Mouse (Mus musculus): ENCODE results near the gene Grid1. TPM values are rescaled to one million over a fixed set of nuclear protein-coding genes. Genes with fewer than 3 reads are reported as not detected.

The Grid1 gene
- total and polyA plus RNA-seq, 2 experiments from 2014 or later: 10.5 to 39.4 TPM

DNA sequence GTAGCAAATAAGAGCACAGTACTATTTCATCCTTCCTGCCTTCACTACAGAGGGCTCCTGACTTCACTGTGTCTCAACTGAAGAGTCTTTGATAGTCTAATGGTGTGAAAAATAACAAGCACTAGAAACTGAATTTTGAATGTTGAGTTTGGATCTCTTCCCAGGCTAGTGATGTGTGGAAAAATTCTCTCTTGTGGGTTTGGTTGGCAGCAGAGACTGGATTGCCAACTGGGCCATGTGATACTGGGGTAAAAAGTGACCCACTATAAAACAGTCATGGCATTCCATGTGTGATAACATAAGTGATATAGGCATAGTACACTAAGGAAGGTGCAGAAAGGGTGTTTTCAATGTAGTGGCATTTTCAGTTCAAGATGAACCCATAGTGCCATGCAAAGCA, 699.5 kb downstream of the Grid1 start:
- no peak for ATAC-seq (ENCODE audit: low FRiP score)

DNA sequence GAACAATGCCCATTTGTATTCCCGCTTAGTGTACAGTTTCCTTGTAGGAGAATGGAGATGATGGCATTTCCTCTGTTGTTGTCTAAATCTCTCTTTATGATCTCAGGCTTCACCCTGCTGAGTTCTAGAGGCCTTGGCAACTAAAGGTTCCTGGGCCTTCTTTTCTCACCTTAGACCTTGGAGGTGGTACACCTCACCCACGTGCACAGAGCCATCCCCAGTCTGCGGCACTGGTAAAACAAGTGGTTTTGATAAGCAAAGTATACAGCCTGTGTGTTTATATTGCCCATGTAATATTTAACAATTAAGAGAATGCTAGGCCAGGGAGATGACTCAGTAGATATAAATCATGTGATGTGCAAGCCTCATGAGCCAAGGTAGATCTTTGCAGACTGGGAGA, 718.9 kb downstream of the Grid1 start:
- H3K4me1 ChIP-seq (ENCODE audit: insufficient read depth, low read length): no peaks in the 10 kb centered on the region
- no peaks in the 10 kb centered on the region for H3K36me3 ChIP-seq (ENCODE audit: insufficient read depth, low read length)
- DNase-seq (ENCODE audit: low spot score) (no peak), ATAC-seq (ENCODE audit: low FRiP score) (no peak)
- H3K4me3 ChIP-seq (ENCODE audit: low read depth, low read length): no peak overlapping the region
- no peak overlapping the region for H3K9ac ChIP-seq (replicated peaks; ENCODE audit: low read length, poor library complexity, severe bottlenecking)
- no peak overlapping the region for H3K27ac ChIP-seq (ENCODE audit: low read depth, low read length)
- H3K9me3 ChIP-seq (ENCODE audit: low read length): no peaks in the 10 kb centered on the region
- no peak overlapping the region for H3K4me2 ChIP-seq (ENCODE audit: low read depth, low read length, poor library complexity, severe bottlenecking)
- TF ChIP-seq CTCF (IDR thresholded peaks at IDR 0.05): no peak
- 76% methylated on average over 3 of the region's 3 CpGs for WGBS
- H3K27me3 ChIP-seq (ENCODE audit: insufficient read depth, low read length): no peaks in the 10 kb centered on the region

More for the DNA sequence above, 699.5 kb downstream of the Grid1 start:
- Histone ChIP-seq H3K27me3 (ENCODE audit: insufficient read depth, low read length) (no peaks in the 10 kb centered on the region), H3K4me3 (ENCODE audit: low read depth, low read length) (no peak overlapping the region), H3K9ac (replicated peaks; ENCODE audit: low read length, poor library complexity, severe bottlenecking) (no peak overlapping the region), H3K4me2 (ENCODE audit: low read depth, low read length, poor library complexity, severe bottlenecking) (no peak overlapping the region), H3K4me1 (ENCODE audit: insufficient read depth, low read length) (no peaks in the 10 kb centered on the region), H3K9me3 (ENCODE audit: low read length) (no peaks in the 10 kb centered on the region), H3K36me3 (ENCODE audit: insufficient read depth, low read length) (no peaks in the 10 kb centered on the region; the same call in 1 of the 2 replicates), H3K27ac (ENCODE audit: low read depth, low read length) (no peak overlapping the region)
- no peak for TF ChIP-seq CTCF (IDR thresholded peaks at IDR 0.05)
- DNase-seq (ENCODE audit: low spot score): no peak

DNA sequence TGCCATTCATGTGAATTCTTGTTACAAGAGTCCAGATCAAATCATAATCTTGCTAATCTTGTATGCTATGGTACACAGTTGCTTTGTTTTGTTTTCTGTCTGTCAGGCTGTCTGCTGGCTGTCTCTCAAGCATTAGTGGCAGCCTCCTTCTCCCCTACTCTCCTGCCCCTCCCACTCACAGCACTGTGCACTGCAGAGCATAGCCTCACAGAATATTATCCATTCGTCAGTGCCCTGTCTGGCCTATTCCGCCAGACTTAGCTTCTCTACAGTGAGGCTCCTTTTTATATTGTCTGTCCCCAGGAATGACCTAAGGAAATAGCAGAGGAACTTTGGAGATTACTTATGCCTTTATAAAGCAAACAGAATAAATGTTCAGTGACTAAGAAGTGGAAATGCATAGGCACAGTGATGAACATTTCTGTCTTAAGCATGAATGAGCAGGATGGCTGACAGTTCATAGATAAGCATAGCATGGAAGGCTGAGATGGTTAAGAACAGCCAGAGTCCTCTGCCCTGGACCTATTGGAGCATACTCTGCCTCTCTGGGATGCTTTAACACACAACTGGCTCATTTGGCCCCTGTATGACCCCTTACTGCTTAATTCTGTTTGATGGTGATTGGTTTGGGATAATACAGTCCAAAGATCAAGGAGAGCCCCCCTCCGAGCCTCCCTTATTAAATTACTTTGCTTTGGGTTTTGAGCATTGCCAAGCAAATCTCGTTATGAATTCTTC, 721.5 kb downstream of the Grid1 start:
- H3K9ac ChIP-seq (replicated peaks; ENCODE audit: low read length, poor library complexity, severe bottlenecking): no peak overlapping the region
- 33% methylated on average over 4 of the region's 4 CpGs for WGBS
- no peak overlapping the region for H3K4me3 ChIP-seq (ENCODE audit: low read depth, low read length)
- H3K36me3 ChIP-seq (ENCODE audit: insufficient read depth, low read length): no peaks in the 10 kb centered on the region
- no peaks in the 10 kb centered on the region for H3K4me1 ChIP-seq (ENCODE audit: insufficient read depth, low read length)
- TF ChIP-seq CTCF (IDR thresholded peaks at IDR 0.05): no peak
- H3K27me3 ChIP-seq (ENCODE audit: insufficient read depth, low read length): no peaks in the 10 kb centered on the region
- no peak overlapping the region for H3K4me2 ChIP-seq (ENCODE audit: low read depth, low read length, poor library complexity, severe bottlenecking)
- DNase-seq (ENCODE audit: low spot score) (no peak), ATAC-seq (ENCODE audit: low FRiP score) (no peak)
- no peak overlapping the region for H3K27ac ChIP-seq (ENCODE audit: low read depth, low read length)
- H3K9me3 ChIP-seq (ENCODE audit: low read length): no peaks in the 10 kb centered on the region

DNA sequence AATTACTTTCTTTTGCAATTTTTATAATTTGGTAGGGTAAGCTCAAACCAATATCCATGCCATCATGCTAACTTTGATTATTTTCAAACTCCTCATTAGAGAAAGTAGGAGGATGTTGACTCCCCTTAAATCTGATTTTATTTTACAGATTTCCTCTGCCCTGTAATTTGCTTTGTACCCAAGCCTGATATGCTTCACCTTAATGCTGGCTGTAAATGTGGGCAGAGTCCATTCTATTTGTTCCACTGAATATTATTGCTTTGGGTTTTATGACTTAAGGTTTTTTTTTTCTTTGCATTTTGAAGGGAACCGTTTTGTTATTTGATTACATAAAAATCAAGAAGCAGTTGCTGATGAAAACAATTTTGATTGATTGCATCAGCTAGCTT, 722.1 kb downstream of the Grid1 start:
- 73% methylated on average over 1 of the region's 1 CpGs for WGBS
- Histone ChIP-seq H3K27ac (ENCODE audit: low read depth, low read length) (no peak overlapping the region), H3K4me3 (ENCODE audit: low read depth, low read length) (no peak overlapping the region), H3K36me3 (ENCODE audit: insufficient read depth, low read length) (no peaks in the 10 kb centered on the region), H3K9ac (replicated peaks; ENCODE audit: low read length, poor library complexity, severe bottlenecking) (no peak overlapping the region), H3K4me2 (ENCODE audit: low read depth, low read length, poor library complexity, severe bottlenecking) (no peak overlapping the region), H3K9me3 (ENCODE audit: low read length) (no peaks in the 10 kb centered on the region), H3K4me1 (ENCODE audit: insufficient read depth, low read length) (no peaks in the 10 kb centered on the region), H3K27me3 (ENCODE audit: insufficient read depth, low read length) (no peaks in the 10 kb centered on the region)
- DNase-seq (ENCODE audit: low spot score): no peak
- ATAC-seq (ENCODE audit: low FRiP score): no peak
- TF ChIP-seq CTCF (IDR thresholded peaks at IDR 0.05): no peak

DNA sequence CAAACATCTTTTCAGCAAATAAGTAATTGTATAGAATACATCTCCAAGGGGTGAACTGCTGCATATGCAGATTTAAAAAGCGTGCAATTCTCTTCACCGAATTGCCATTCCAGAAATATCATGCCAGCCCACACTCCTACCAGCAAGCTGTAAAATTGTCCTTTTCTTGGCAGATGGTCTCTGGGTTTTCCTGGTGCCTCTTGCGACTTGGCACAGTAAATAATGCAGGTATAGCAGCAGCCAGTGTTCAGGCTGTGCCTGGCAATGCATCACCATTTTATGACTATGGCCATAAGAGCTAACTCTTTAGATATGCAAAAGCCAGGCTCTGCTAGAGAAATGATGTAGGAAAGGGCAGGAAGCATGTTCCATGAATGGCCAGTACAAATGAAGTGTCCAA, 734.4 kb downstream of the Grid1 start:
- no peaks in the 10 kb centered on the region for H3K9me3 ChIP-seq (ENCODE audit: low read length)
- no peak overlapping the region for H3K4me3 ChIP-seq (ENCODE audit: low read depth, low read length)
- TF ChIP-seq CTCF (IDR thresholded peaks at IDR 0.05): no peak
- WGBS: 69% methylated on average over 3 of the region's 3 CpGs
- H3K4me1 ChIP-seq (ENCODE audit: insufficient read depth, low read length): no peaks in the 10 kb centered on the region
- H3K4me2 ChIP-seq (ENCODE audit: low read depth, low read length, poor library complexity, severe bottlenecking): no peak overlapping the region
- H3K9ac ChIP-seq (replicated peaks; ENCODE audit: low read length, poor library complexity, severe bottlenecking): no peak overlapping the region
- ATAC-seq (ENCODE audit: low FRiP score): no peak
- H3K27ac ChIP-seq (ENCODE audit: low read depth, low read length): no peak overlapping the region
- peak; percentile 15 for DNase-seq (ENCODE audit: low spot score)
- H3K27me3 ChIP-seq (ENCODE audit: insufficient read depth, low read length): no peaks in the 10 kb centered on the region
- no peaks in the 10 kb centered on the region for H3K36me3 ChIP-seq (ENCODE audit: insufficient read depth, low read length)

DNA sequence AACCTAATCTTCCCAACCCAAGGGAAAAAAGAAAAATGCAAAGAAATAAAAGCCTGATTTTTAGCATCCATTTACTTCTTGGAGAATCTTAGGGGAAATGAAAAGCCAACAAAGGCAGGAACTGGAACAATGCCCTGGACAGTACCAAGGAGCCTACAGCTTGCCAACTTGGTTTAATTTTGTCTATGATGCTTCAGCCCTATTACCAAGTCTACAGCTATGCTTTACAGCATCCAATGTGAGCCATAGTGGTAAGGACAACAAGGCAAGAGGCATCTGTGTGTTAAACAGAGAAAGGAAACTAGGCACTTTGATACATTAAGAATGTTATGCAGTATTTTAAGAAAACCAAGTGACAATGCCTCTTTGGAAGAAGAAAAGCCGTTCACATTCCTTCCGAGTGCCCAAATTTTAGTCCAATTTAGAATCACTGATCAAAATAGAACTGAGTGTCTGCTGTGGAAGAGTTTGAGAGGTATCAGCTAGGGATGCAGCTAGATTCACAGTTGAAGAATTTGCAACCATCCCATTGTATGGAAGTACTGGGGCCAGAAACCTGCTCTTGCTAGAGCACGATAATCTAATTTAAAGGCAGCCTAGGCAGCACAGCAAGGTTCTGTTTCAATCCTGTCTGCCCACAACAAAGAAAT, 741.5 kb downstream of the Grid1 start:
- 90% methylated on average over 3 of the region's 3 CpGs for WGBS
- no peak overlapping the region for H3K4me3 ChIP-seq (ENCODE audit: low read depth, low read length)
- no peak overlapping the region for H3K4me2 ChIP-seq (ENCODE audit: low read depth, low read length, poor library complexity, severe bottlenecking)
- no peaks in the 10 kb centered on the region for H3K36me3 ChIP-seq (ENCODE audit: insufficient read depth, low read length)
- H3K9ac ChIP-seq (replicated peaks; ENCODE audit: low read length, poor library complexity, severe bottlenecking): no peak overlapping the region
- no peaks in the 10 kb centered on the region for H3K27me3 ChIP-seq (ENCODE audit: insufficient read depth, low read length)
- H3K27ac ChIP-seq (ENCODE audit: low read depth, low read length): no peak overlapping the region
- H3K4me1 ChIP-seq (ENCODE audit: insufficient read depth, low read length): no peaks in the 10 kb centered on the region
- no peak for TF ChIP-seq CTCF (IDR thresholded peaks at IDR 0.05)
- ATAC-seq (ENCODE audit: low FRiP score) (no peak), DNase-seq (ENCODE audit: low spot score) (no peak)
- no peaks in the 10 kb centered on the region for H3K9me3 ChIP-seq (ENCODE audit: low read length)
